Mouse (Mus musculus): ENCODE results near the gene Kcne1. TPM values are rescaled to one million over a fixed set of nuclear protein-coding genes. Genes with fewer than 3 reads are reported as not detected.

Gene Kcne1
- 0.36 and 0.42 TPM in 2 replicates for polyA plus RNA-seq (2015; fragmentation: Nextera tagmentation; extraction: Ambion mirVana)

- no peaks in the 10 kb centered on the region for H3K9me3 ChIP-seq
- no peak within 1 kb of the TSS for H3K4me2 ChIP-seq
- ATAC-seq (ENCODE audit: insufficient number of reproducible peaks, low FRiP score, low TSS enrichment, low read depth) = no peak
- WGBS = 51% methylated on average over 9 of the region's 9 CpGs
- H3K27me3 ChIP-seq = peaks cover 34% of the 10 kb centered on the region
- no peak within 1 kb of the TSS for H3K27ac ChIP-seq
- no peak within 1 kb of the TSS for H3K4me3 ChIP-seq
- H3K4me1 ChIP-seq = peaks cover 17% of the 10 kb centered on the region
- H3K36me3 ChIP-seq = no peaks in the 10 kb centered on the region
- H3K9ac ChIP-seq = no peak within 1 kb of the TSS
Measured at GRCm38 (mm10) chr16:92359229-92359628, at the start of gene Kcne1. Gene Kcne1, minus strand, starts transcription at chr16:92359468.

- Histone ChIP-seq H3K4me1 (peaks cover 24% of the 10 kb centered on the region), H3K27ac (no peak overlapping the region), H3K36me3 (no peaks in the 10 kb centered on the region), H3K9me3 (no peaks in the 10 kb centered on the region), H3K9ac (no peak overlapping the region), H3K27me3 (no peaks in the 10 kb centered on the region), H3K4me2 (no peak overlapping the region), H3K4me3 (no peak overlapping the region)
- 50% methylated on average over 2 of the region's 2 CpGs for WGBS
- no peak for ATAC-seq (ENCODE audit: insufficient number of reproducible peaks, low FRiP score, low TSS enrichment, low read depth)
Measured at GRCm38 (mm10) chr16:92407883-92408282, 48.6 kb upstream of the Kcne1 start.

- 82% methylated on average over 2 of the region's 2 CpGs for WGBS
- Histone ChIP-seq H3K4me2 (no peak overlapping the region), H3K36me3 (no peaks in the 10 kb centered on the region), H3K9me3 (no peaks in the 10 kb centered on the region), H3K27ac (no peak overlapping the region), H3K4me3 (no peak overlapping the region), H3K9ac (no peak overlapping the region), H3K27me3 (no peaks in the 10 kb centered on the region), H3K4me1 (peaks cover 45% of the 10 kb centered on the region)
- ATAC-seq (ENCODE audit: insufficient number of reproducible peaks, low FRiP score, low TSS enrichment, low read depth) = no peak
Measured at GRCm38 (mm10) chr16:92404141-92404540, 44.9 kb upstream of the Kcne1 start.

GRCm38 (mm10) chr16:92403069-92403468 lies 43.8 kb upstream of the Kcne1 start:
- Histone ChIP-seq H3K27ac (0 out of 2 replicates have a peak overlapping the region, but pooled peaks have one; percentile 57), H3K36me3 (no peaks in the 10 kb centered on the region), H3K9ac (no peak overlapping the region), H3K4me1 (peaks cover 51% of the 10 kb centered on the region), H3K4me2 (no peak overlapping the region), H3K4me3 (no peak overlapping the region), H3K27me3 (no peaks in the 10 kb centered on the region), H3K9me3 (no peaks in the 10 kb centered on the region)
- WGBS = 70% methylated on average over 10 of the region's 10 CpGs
- ATAC-seq (ENCODE audit: insufficient number of reproducible peaks, low FRiP score, low TSS enrichment, low read depth) = no peak

- 31% methylated on average over 8 of the region's 8 CpGs for WGBS
- Histone ChIP-seq H3K27me3 (no peaks in the 10 kb centered on the region), H3K4me3 (no peak overlapping the region), H3K4me1 (peaks cover 58% of the 10 kb centered on the region), H3K9ac (no peak overlapping the region), H3K36me3 (no peaks in the 10 kb centered on the region), H3K27ac (peak overlapping the region; percentile 57; the same call in 1 of the 2 replicates), H3K4me2 (no peak overlapping the region), H3K9me3 (no peaks in the 10 kb centered on the region)
- no peak for ATAC-seq (ENCODE audit: insufficient number of reproducible peaks, low FRiP score, low TSS enrichment, low read depth)
Measured at GRCm38 (mm10) chr16:92402216-92402615, 42.9 kb upstream of the Kcne1 start.

GRCm38 (mm10) chr16:92401206-92401605 lies 41.9 kb upstream of the Kcne1 start:
- 40% methylated on average over 10 of the region's 10 CpGs for WGBS
- H3K9ac ChIP-seq = no peak overlapping the region
- no peak for ATAC-seq (ENCODE audit: insufficient number of reproducible peaks, low FRiP score, low TSS enrichment, low read depth)
- H3K27ac ChIP-seq = peak overlapping the region; percentile 33; the same call in 1 of the 2 replicates
- no peak overlapping the region for H3K4me3 ChIP-seq
- no peak overlapping the region for H3K4me2 ChIP-seq
- H3K4me1 ChIP-seq = peaks cover 58% of the 10 kb centered on the region
- no peaks in the 10 kb centered on the region for H3K27me3 ChIP-seq
- no peaks in the 10 kb centered on the region for H3K9me3 ChIP-seq
- peaks cover 10% of the 10 kb centered on the region for H3K36me3 ChIP-seq

GRCm38 (mm10) chr16:92399490-92400458 lies 40.5 kb upstream of the Kcne1 start:
- Histone ChIP-seq H3K36me3 (peaks cover 24% of the 10 kb centered on the region), H3K9me3 (no peaks in the 10 kb centered on the region)

GRCm38 (mm10) chr16:92398574-92399118 lies 39.4 kb upstream of the Kcne1 start:
- 56% methylated on average over 6 of the region's 6 CpGs for WGBS
- no peaks in the 10 kb centered on the region for H3K27me3 ChIP-seq
- H3K4me3 ChIP-seq = peak overlapping the region; percentile 40
- H3K4me2 ChIP-seq = peak overlapping the region; percentile 68
- H3K4me1 ChIP-seq = peaks cover 58% of the 10 kb centered on the region
- peak overlapping the region; percentile 83 for H3K27ac ChIP-seq
- ATAC-seq (ENCODE audit: insufficient number of reproducible peaks, low FRiP score, low TSS enrichment, low read depth) = no peak
- H3K9ac ChIP-seq = no peak overlapping the region
- peaks cover 35% of the 10 kb centered on the region for H3K36me3 ChIP-seq
- H3K9me3 ChIP-seq = no peaks in the 10 kb centered on the region

More at GRCm38 (mm10) chr16:92399490-92400458, 40.5 kb upstream of the Kcne1 start:
- WGBS = 1% methylated on average over 37 of the region's 37 CpGs
- peaks cover 58% of the 10 kb centered on the region for H3K4me1 ChIP-seq
- H3K27ac ChIP-seq = peak overlapping the region; percentile 83
- H3K4me2 ChIP-seq = peak overlapping the region; percentile 68
- H3K27me3 ChIP-seq = no peaks in the 10 kb centered on the region
- peak; percentile 77 for ATAC-seq (ENCODE audit: insufficient number of reproducible peaks, low FRiP score, low TSS enrichment, low read depth)
- peak overlapping the region; percentile 18 for H3K9ac ChIP-seq
- H3K4me3 ChIP-seq = peak overlapping the region; percentile 40

GRCm38 (mm10) chr16:92397745-92398573 lies 38.7 kb upstream of the Kcne1 start:
- Histone ChIP-seq H3K9ac (no peak overlapping the region), H3K27ac (peak overlapping the region; percentile 79), H3K4me2 (peak overlapping the region; percentile 20), H3K4me1 (peaks cover 54% of the 10 kb centered on the region), H3K9me3 (no peaks in the 10 kb centered on the region), H3K27me3 (no peaks in the 10 kb centered on the region), H3K4me3 (no peak overlapping the region), H3K36me3 (peaks cover 42% of the 10 kb centered on the region)
- ATAC-seq (ENCODE audit: insufficient number of reproducible peaks, low FRiP score, low TSS enrichment, low read depth) = 0 out of 2 replicates have a peak, but pooled peaks have one; percentile 20
- 48% methylated on average over 10 of the region's 10 CpGs for WGBS

- ATAC-seq (ENCODE audit: insufficient number of reproducible peaks, low FRiP score, low TSS enrichment, low read depth) = no peak
- H3K4me2 ChIP-seq = no peak overlapping the region
- peaks cover 14% of the 10 kb centered on the region for H3K4me1 ChIP-seq
- H3K36me3 ChIP-seq = peaks cover 62% of the 10 kb centered on the region
- H3K9ac ChIP-seq = no peak overlapping the region
- no peaks in the 10 kb centered on the region for H3K9me3 ChIP-seq
- H3K27ac ChIP-seq = no peak overlapping the region
- 97% methylated on average over 3 of the region's 3 CpGs for WGBS
- H3K4me3 ChIP-seq = no peak overlapping the region
- H3K27me3 ChIP-seq = no peaks in the 10 kb centered on the region
Measured at GRCm38 (mm10) chr16:92393732-92394131, 34.5 kb upstream of the Kcne1 start.

GRCm38 (mm10) chr16:92387692-92388091 lies 28.4 kb upstream of the Kcne1 start:
- H3K9ac ChIP-seq = no peak overlapping the region
- H3K4me1 ChIP-seq = no peaks in the 10 kb centered on the region
- H3K36me3 ChIP-seq = peaks cover 18% of the 10 kb centered on the region
- WGBS = 61% methylated on average over 10 of the region's 10 CpGs
- H3K4me2 ChIP-seq = no peak overlapping the region
- no peaks in the 10 kb centered on the region for H3K9me3 ChIP-seq
- no peak for ATAC-seq (ENCODE audit: insufficient number of reproducible peaks, low FRiP score, low TSS enrichment, low read depth)
- H3K27ac ChIP-seq = no peak overlapping the region
- H3K4me3 ChIP-seq = no peak overlapping the region
- no peaks in the 10 kb centered on the region for H3K27me3 ChIP-seq

Data from limb, embryonic 15.5 days (tissue).